Mouse (Mus musculus) E14TG2a.4 (cell line): ENCODE results near the gene Cox11.
A peak's percentile ranks its signal among the peaks of the same experiment; 100 is the strongest.

Experiments
- H3K27me3 ChIP-seq: 2 replicates; pipeline ENCODE4 v1.6.1; 2014; ENCODE audit warnings: low read length, control low read depth; ENCODE audit not compliant: insufficient read depth
- H3K36me3 ChIP-seq: 2 replicates; pipeline ENCODE4 v1.6.1; 2014; ENCODE audit warnings: low read length, control low read depth; ENCODE audit not compliant: insufficient read depth
- H3K4me1 ChIP-seq: replicated peaks from 2 replicates; pipeline ENCODE4 v1.6.1; 2014; ENCODE audit warnings: low read depth, low read length, control low read depth
- H3K4me3 ChIP-seq: replicated peaks from 2 replicates; pipeline ENCODE4 v1.5.1; 2014; ENCODE audit warnings: mild to moderate bottlenecking, low read length
- H3K9me3 ChIP-seq: 2 replicates; pipeline ENCODE4 v1.6.1; 2014; ENCODE audit warnings: low read length, control low read depth
- CTCF ChIP-seq: conservative IDR thresholded peaks from 2 replicates; pipeline ENCODE4 v1.5.1; 2014; ENCODE audit warnings: low read length
- NANOG ChIP-seq: IDR thresholded peaks from 2 replicates; pipeline ENCODE4 v1.6.1; 2014; ENCODE audit warnings: borderline replicate concordance, low read length, mixed read lengths
- POU5F1 ChIP-seq: IDR thresholded peaks from 2 replicates; pipeline ENCODE4 v1.6.1; 2014; ENCODE audit warnings: low read length, borderline replicate concordance

The Cox11 gene

DNA sequence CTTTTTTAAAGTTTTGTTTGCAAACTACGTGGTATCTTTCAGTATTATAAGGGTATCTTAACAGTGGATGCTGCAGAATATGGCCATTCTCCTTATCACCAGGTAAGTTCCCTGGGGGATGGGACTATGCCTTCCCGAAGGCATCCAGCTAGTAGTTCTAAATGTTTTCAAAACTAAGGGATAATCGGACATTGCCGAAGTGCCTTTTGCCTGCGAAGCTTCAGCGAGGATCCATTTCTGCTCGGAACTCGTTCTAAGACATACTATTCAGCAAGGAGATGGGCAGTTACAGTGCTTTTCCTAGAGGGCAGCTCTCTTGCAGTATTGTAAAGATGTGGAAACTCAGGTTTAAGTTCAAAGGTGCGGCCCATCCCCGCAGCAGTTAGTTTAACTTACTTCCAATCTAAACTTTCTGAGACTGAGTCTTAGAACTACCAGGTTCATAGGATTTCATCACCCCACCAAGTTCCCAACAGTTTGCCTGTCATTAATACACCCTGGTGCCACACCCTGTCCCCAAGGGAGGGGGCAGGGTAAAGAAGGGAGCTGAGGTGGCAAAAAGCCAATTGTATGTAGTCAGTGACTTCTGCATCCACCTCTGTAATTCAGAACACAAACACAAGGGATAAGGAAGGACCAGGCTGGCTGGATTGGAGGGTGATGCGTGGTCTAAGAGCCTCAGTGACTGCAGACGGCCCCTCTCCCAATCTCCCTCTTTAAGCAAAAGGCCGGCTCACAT is 48.5 kb downstream of the Cox11 start:
- peaks cover 24% of the 10 kb centered on the region for H3K27me3 ChIP-seq
- peaks cover 27% of the 10 kb centered on the region for H3K36me3 ChIP-seq
- H3K9me3 ChIP-seq, result no peaks in the 10 kb centered on the region
- TF ChIP-seq CTCF (no peak), NANOG (no peak), POU5F1 (no peak)
- H3K4me3 ChIP-seq, result peak overlapping the region; percentile 85
- H3K4me1 ChIP-seq, result peaks cover 21% of the 10 kb centered on the region

DNA sequence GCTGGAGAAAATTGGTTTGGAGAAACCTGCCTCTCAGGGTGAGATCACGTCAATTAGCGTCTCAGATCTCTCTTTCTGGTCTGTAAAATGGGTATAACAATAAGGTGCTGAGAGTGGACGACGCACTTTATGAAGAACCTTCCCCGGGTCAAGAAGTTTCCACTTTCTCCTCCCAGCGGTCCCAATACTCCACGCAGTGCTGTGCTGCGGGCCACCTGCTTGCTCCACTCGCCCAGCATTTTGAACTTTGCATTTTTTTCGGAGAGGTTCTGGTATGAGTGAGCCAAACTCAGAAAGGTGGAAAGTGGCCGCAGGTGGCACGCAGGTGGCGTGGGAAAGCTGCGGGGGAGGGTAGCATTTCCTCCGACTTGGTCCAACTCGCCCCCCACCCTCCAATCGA is 49.1 kb downstream of the Cox11 start:
- peaks cover 26% of the 10 kb centered on the region for H3K36me3 ChIP-seq
- TF ChIP-seq NANOG, result no peak
- TF ChIP-seq CTCF, result no peak
- TF ChIP-seq POU5F1, result no peak
- H3K9me3 ChIP-seq, result no peaks in the 10 kb centered on the region
- H3K27me3 ChIP-seq, result peaks cover 24% of the 10 kb centered on the region
- H3K4me3 ChIP-seq, result peak overlapping the region; percentile 85
- H3K4me1 ChIP-seq, result peaks cover 21% of the 10 kb centered on the region

DNA sequence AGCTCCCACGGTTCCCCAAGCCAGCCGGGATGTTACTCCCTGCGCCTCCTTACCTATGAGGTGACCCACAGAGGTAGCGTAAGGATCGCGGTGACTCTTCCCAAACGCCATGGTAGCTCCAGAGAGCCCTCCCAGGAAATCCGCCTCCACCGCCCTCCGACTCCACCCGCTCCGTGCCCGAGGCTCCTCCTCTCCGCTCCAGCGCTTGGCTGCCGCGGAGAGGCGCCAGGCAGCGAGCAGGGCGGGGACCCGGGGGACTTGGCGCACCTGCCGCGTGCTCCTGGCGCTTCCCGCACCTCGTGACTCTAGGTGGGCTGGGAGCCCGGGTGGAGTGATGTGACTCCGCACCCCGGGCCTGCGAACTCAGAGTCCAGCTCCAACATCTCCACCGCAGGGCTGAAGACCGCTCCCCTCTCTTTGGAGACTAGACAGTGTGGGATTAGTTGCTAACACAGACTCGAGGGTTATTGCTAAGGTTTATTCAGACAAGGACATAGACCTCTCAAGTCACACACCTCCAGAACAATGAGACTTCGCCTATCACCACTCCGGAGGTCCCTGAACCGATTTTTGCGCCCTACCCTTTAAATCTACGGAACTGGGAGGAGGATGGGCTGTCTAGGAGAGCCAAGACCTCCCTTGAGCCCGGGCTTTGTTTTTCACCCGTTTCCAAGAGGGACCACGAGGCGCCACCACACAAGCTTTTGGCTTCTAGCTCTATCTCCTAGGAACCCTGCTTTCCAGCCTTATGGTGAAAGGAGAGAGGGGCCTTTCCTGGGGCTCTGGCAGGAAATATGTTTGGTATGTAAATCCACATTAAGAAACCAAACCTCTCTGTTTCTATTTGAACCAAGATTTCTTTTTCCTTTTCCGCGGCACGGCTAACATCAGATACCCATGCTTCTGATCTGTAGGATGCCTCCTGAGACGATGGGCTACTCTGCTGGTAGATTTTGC is 49.8 kb downstream of the Cox11 start, which contains the start of gene Tom1l1:
Gene Tom1l1, minus strand, starts transcription at position 907 of the 957 bp plus-strand sequence.
- Histone ChIP-seq H3K27me3 (peaks cover 24% of the 10 kb centered on the region), H3K36me3 (peaks cover 20% of the 10 kb centered on the region), H3K9me3 (no peaks in the 10 kb centered on the region), H3K4me3 (peak within 1 kb of the TSS; percentile 85), H3K4me1 (peaks cover 21% of the 10 kb centered on the region)
- no peak for TF ChIP-seq POU5F1
- no peak for TF ChIP-seq NANOG
- no peak for TF ChIP-seq CTCF

DNA sequence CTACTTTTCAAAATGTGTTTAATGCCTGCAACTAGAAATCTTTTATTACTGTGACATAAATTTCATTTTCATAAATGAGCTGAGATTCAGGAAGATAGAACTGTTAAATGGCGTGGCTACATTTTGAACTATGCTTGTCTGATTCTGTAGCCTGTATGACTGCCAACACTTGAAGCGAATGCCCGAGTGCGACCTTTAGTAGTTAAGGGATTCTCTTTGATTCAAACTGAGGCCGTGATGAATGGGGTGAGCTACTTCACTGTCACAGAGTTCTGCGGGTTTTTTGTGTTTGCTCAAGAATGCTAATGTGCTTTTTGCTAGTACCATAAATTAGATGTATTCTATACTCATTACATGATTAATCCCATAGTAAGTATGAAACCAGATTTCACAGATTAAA is 52.4 kb downstream of the Cox11 start:
- Histone ChIP-seq H3K4me3 (no peak overlapping the region), H3K9me3 (no peaks in the 10 kb centered on the region), H3K36me3 (no peaks in the 10 kb centered on the region), H3K27me3 (peaks cover 24% of the 10 kb centered on the region), H3K4me1 (peaks cover 21% of the 10 kb centered on the region)
- TF ChIP-seq CTCF, result no peak
- no peak for TF ChIP-seq NANOG
- TF ChIP-seq POU5F1, result no peak

DNA sequence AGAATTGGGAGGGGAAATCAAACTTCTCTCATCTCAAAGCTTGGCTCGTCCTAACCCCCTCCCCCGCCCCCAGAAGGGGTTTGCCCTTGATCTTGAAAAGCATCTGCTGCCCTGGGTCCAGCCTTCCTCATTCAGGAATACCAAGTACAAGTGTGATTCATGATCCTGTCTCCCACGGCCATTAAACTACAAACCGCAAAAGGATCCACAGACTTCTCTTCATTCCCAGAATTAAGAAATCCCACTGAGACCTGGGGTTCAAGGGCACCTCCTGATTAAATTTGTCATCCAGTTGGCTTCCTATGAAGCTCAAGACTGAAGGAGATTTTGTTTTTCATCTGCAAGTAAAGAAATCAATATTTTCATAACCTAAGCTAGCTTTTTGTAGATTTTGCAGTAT is 56.2 kb downstream of the Cox11 start:
- TF ChIP-seq CTCF (no peak), NANOG (no peak)
- Histone ChIP-seq H3K36me3 (no peaks in the 10 kb centered on the region), H3K4me1 (no peaks in the 10 kb centered on the region), H3K4me3 (no peak overlapping the region), H3K27me3 (peaks cover 3% of the 10 kb centered on the region), H3K9me3 (no peaks in the 10 kb centered on the region)
